Mouse (Mus musculus): ENCODE measurements around the gene Nhlrc2.

Nhlrc2 gene

GRCm38 (mm10) chr19:56563469-56563868 is 15.4 kb downstream of the Nhlrc2 start:
- DNase-seq (ENCODE audit: low spot score in 2 of 2): no peak

GRCm38 (mm10) chr19:56565358-56565757 is 17.3 kb downstream of the Nhlrc2 start:
- no peak for DNase-seq (ENCODE audit: low spot score in 2 of 2)

- DNase-seq (ENCODE audit: low spot score in 2 of 2): no peak
Observed at GRCm38 (mm10) chr19:56566041-56566440, 18.0 kb downstream of the Nhlrc2 start.

- DNase-seq (ENCODE audit: low spot score in 2 of 2): no peak
Observed at GRCm38 (mm10) chr19:56566940-56567339, 18.9 kb downstream of the Nhlrc2 start.

- no peak for DNase-seq (ENCODE audit: low spot score in 2 of 2)
Observed at GRCm38 (mm10) chr19:56570781-56571180, 22.7 kb downstream of the Nhlrc2 start.

- DNase-seq (ENCODE audit: low spot score in 2 of 2): no peak
Observed at GRCm38 (mm10) chr19:56571234-56571633, 23.2 kb downstream of the Nhlrc2 start.

- DNase-seq (ENCODE audit: low spot score in 2 of 2): no peak
Observed at GRCm38 (mm10) chr19:56571913-56572312, 23.9 kb downstream of the Nhlrc2 start.

GRCm38 (mm10) chr19:56573184-56573583 is 25.1 kb downstream of the Nhlrc2 start:
- no peak for DNase-seq (ENCODE audit: low spot score in 2 of 2)

- no peak for DNase-seq (ENCODE audit: low spot score in 2 of 2)
Observed at GRCm38 (mm10) chr19:56577801-56578200, 29.7 kb downstream of the Nhlrc2 start.

GRCm38 (mm10) chr19:56581981-56582380 is 33.9 kb downstream of the Nhlrc2 start:
- DNase-seq (ENCODE audit: low spot score in 2 of 2): no peak

GRCm38 (mm10) chr19:56583785-56584184 is 35.7 kb downstream of the Nhlrc2 start:
- DNase-seq (ENCODE audit: low spot score in 2 of 2): no peak

- no peak for DNase-seq (ENCODE audit: low spot score in 2 of 2)
Observed at GRCm38 (mm10) chr19:56584288-56584687, 36.2 kb downstream of the Nhlrc2 start.

GRCm38 (mm10) chr19:56586320-56586719 is 38.3 kb downstream of the Nhlrc2 start:
- no peak for DNase-seq (ENCODE audit: low spot score in 2 of 2)

GRCm38 (mm10) chr19:56588205-56588626 is 40.2 kb downstream of the Nhlrc2 start:
- DNase-seq (ENCODE audit: low spot score in 2 of 2): peak in 1 of 2 experiments; percentile 43

- DNase-seq (ENCODE audit: low spot score in 2 of 2): no peak
Observed at GRCm38 (mm10) chr19:56589008-56589407, 40.9 kb downstream of the Nhlrc2 start.

- no peak for DNase-seq (ENCODE audit: low spot score in 2 of 2)
Observed at GRCm38 (mm10) chr19:56589455-56589854, 41.4 kb downstream of the Nhlrc2 start.

- DNase-seq (ENCODE audit: low spot score in 2 of 2): no peak
Observed at GRCm38 (mm10) chr19:56590250-56590649, 42.2 kb downstream of the Nhlrc2 start.

- no peak for DNase-seq (ENCODE audit: low spot score in 2 of 2)
Observed at GRCm38 (mm10) chr19:56592472-56592871, 44.4 kb downstream of the Nhlrc2 start.

GRCm38 (mm10) chr19:56599996-56600395 is 51.9 kb downstream of the Nhlrc2 start:
- DNase-seq (ENCODE audit: low spot score in 2 of 2): no peak

- DNase-seq (ENCODE audit: low spot score in 2 of 2): no peak
Observed at GRCm38 (mm10) chr19:56600797-56601196, 52.7 kb downstream of the Nhlrc2 start.

- no peak for DNase-seq (ENCODE audit: low spot score in 2 of 2)
Observed at GRCm38 (mm10) chr19:56601901-56602347, 53.9 kb downstream of the Nhlrc2 start.

GRCm38 (mm10) chr19:56608946-56609345 is 60.9 kb downstream of the Nhlrc2 start:
- no peak for DNase-seq (ENCODE audit: low spot score in 2 of 2)

GRCm38 (mm10) chr19:56614131-56614530 is 66.1 kb downstream of the Nhlrc2 start:
- DNase-seq (ENCODE audit: low spot score in 2 of 2): no peak

GRCm38 (mm10) chr19:56618845-56619244 is 70.8 kb downstream of the Nhlrc2 start:
- DNase-seq (ENCODE audit: low spot score in 2 of 2): peak; percentile 17 to 22

Measured in frontal cortex, postnatal 10 days (tissue).